Mouse (Mus musculus): Measurements from ENCODE around the gene P4ha3.

GRCm38 (mm10) chr7:100287748-100288578 lies 2.6 kb downstream of the P4ha3 start:
- TF ChIP-seq GATA1 (IDR thresholded peaks at IDR 0.05; ENCODE audit: low read depth, low read length), result no peak
- no peak for TF ChIP-seq TAL1 (IDR thresholded peaks at IDR 0.05; ENCODE audit: low read length)

Measured in MEL (cell line).